Comparison of ENCODE assay signal across 9 mouse cellular contexts in the genomic region with DNA sequence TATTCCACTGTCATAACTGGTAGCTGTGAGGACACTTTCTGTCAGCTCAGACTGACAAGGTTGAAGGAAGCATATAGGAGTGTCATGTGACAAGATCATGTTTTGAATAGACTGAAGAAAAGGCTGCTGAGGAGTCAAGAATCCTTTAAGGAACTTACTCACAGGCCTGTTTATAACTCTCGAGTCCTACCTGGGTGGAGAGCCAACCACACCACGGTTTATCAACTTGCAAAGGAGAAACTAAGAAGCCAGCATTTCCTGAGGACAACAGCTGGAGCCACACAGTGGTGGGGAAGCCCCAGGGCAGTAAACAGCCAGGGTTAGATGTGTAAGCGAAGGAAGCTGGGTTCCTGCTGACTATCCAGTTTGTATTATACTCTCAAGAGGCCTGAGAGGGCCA. TPM values are rescaled to one million over a fixed set of nuclear protein-coding genes. Genes with fewer than 3 reads are reported as not detected.
DNase-seq lines count a peak whose midpoint lies in the region; ATAC-seq and TF ChIP-seq lines count a peak whose summit lies in the region.
"Had no signal": no experiment of that assay in that cellular context is flagged by ENCODE, and none has a peak within 500 bp of the region (broad histone marks: within the 10 kb centered on the region; RNA-seq: fewer than 3 reads in every experiment).

No protein-coding gene starts in this region.

- WGBS in midbrain, embryonic 12.5 days, result 80% methylated on average over 3 of the region's 3 CpGs
- WGBS in midbrain, postnatal 0 days, result 49% methylated on average over 3 of the region's 3 CpGs
- WGBS in hindbrain, embryonic 13.5 days, result 52% methylated on average over 3 of the region's 3 CpGs
- WGBS in stomach, postnatal 0 days, result 32% methylated on average over 3 of the region's 3 CpGs
- 62% methylated on average over 3 of the region's 3 CpGs for WGBS in kidney, embryonic 14.5 days

- peak overlapping the region; percentile 31; the same call in 1 of the 2 replicates for H3K4me3 ChIP-seq in gastrocnemius, adult 2 months
- no peak overlapping the region for H3K4me3 ChIP-seq in midbrain, embryonic 12.5 days
- no peak overlapping the region for H3K4me3 ChIP-seq in midbrain, postnatal 0 days (ENCODE audit: low read depth, low read length)
- no peak overlapping the region for H3K4me3 ChIP-seq in hindbrain, embryonic 13.5 days
- H3K4me3 ChIP-seq in stomach, postnatal 0 days (ENCODE audit: low read depth, low read length), result no peak overlapping the region
- H3K4me3 ChIP-seq in kidney, embryonic 14.5 days (ENCODE audit: low read length), result no peak overlapping the region
- H3K4me3 ChIP-seq: neural tube, embryonic 12.5 days had no signal

- no peaks in the 10 kb centered on the region for H3K9me3 ChIP-seq in midbrain, embryonic 12.5 days
- no peaks in the 10 kb centered on the region for H3K9me3 ChIP-seq in midbrain, postnatal 0 days (ENCODE audit: low read length)
- H3K9me3 ChIP-seq in hindbrain, embryonic 13.5 days, result no peaks in the 10 kb centered on the region
- no peaks in the 10 kb centered on the region for H3K9me3 ChIP-seq in stomach, postnatal 0 days (ENCODE audit: control insufficient read depth, low read length)
- no peaks in the 10 kb centered on the region for H3K9me3 ChIP-seq in kidney, embryonic 14.5 days (ENCODE audit: control insufficient read depth, low read length)
- H3K9me3 ChIP-seq: neural tube, embryonic 12.5 days had no signal

- H3K4me2 ChIP-seq in midbrain, embryonic 12.5 days (replicated peaks), result no peak overlapping the region
- H3K4me2 ChIP-seq in midbrain, postnatal 0 days (ENCODE audit: low read depth, low read length, poor library complexity, severe bottlenecking), result no peak overlapping the region
- no peak overlapping the region for H3K4me2 ChIP-seq in hindbrain, embryonic 13.5 days
- H3K4me2 ChIP-seq in stomach, postnatal 0 days (replicated peaks; ENCODE audit: low read depth), result no peak overlapping the region
- no peak overlapping the region for H3K4me2 ChIP-seq in kidney, embryonic 14.5 days (replicated peaks; ENCODE audit: low read depth, low read length)

- peak; percentile 38 for DNase-seq in gastrocnemius, adult 2 months
- DNase-seq in gastrocnemius, postnatal 4 days (ENCODE audit: low spot score in 2 of 2), result no peak
- DNase-seq in midbrain, postnatal 0 days (ENCODE audit: low spot score), result no peak
- DNase-seq in stomach, postnatal 0 days (ENCODE audit: low spot score), result no peak
- no peak for DNase-seq in testis, postnatal 10 days (ENCODE audit: low spot score)

- H3K9ac ChIP-seq in midbrain, embryonic 12.5 days (replicated peaks), result no peak overlapping the region
- no peak overlapping the region for H3K9ac ChIP-seq in midbrain, postnatal 0 days (replicated peaks; ENCODE audit: low read length, poor library complexity, severe bottlenecking)
- no peak overlapping the region for H3K9ac ChIP-seq in hindbrain, embryonic 13.5 days
- no peak overlapping the region for H3K9ac ChIP-seq in stomach, postnatal 0 days (ENCODE audit: low read length)
- H3K9ac ChIP-seq in kidney, embryonic 14.5 days (ENCODE audit: low read depth, low read length), result no peak overlapping the region
- H3K9ac ChIP-seq: neural tube, embryonic 12.5 days had no signal

- intact Hi-C loops in gastrocnemius, adult 2 months (cut with DNase I), result no loop called here

- peak overlapping the region; percentile 77 for H3K27ac ChIP-seq in gastrocnemius, adult 2 months
- H3K27ac ChIP-seq in midbrain, embryonic 12.5 days (replicated peaks), result 0 out of 2 replicates have a peak overlapping the region, but pooled peaks have one; percentile 49
- H3K27ac ChIP-seq in midbrain, postnatal 0 days (ENCODE audit: low read depth, low read length), result no peak overlapping the region
- H3K27ac ChIP-seq in hindbrain, embryonic 13.5 days, result 0 out of 2 replicates have a peak overlapping the region, but pooled peaks have one; percentile 13
- peak overlapping the region; percentile 77 for H3K27ac ChIP-seq in stomach, postnatal 0 days (replicated peaks)
- H3K27ac ChIP-seq in kidney, embryonic 14.5 days (ENCODE audit: low read depth, low read length), result no peak overlapping the region
- H3K27ac ChIP-seq: neural tube, embryonic 12.5 days had no signal

- no peak for ATAC-seq in midbrain, embryonic 12.5 days (ENCODE audit: low FRiP score, low read depth)
- no peak for ATAC-seq in midbrain, postnatal 0 days (ENCODE audit: low FRiP score)
- no peak for ATAC-seq in hindbrain, embryonic 13.5 days (ENCODE audit: low FRiP score)
- no peak for ATAC-seq in stomach, postnatal 0 days (ENCODE audit: low FRiP score, low TSS enrichment)
- no peak for ATAC-seq in kidney, embryonic 14.5 days (ENCODE audit: low FRiP score, low TSS enrichment)

- no peak for TF ChIP-seq EP300 in stomach, postnatal 0 days (optimal IDR thresholded peaks at IDR 0.05)

- H3K4me1 ChIP-seq in midbrain, embryonic 12.5 days, result peaks cover 36% of the 10 kb centered on the region
- H3K4me1 ChIP-seq in midbrain, postnatal 0 days (ENCODE audit: insufficient read depth, low read length), result peaks cover 15% of the 10 kb centered on the region
- H3K4me1 ChIP-seq in hindbrain, embryonic 13.5 days (replicated peaks), result peaks cover 67% of the 10 kb centered on the region
- H3K4me1 ChIP-seq in stomach, postnatal 0 days (replicated peaks; ENCODE audit: control insufficient read depth, insufficient read depth), result peaks cover 11% of the 10 kb centered on the region; the same call in 1 of the 2 replicates
- peaks cover 9% of the 10 kb centered on the region; the same call in 1 of the 2 replicates for H3K4me1 ChIP-seq in kidney, embryonic 14.5 days (ENCODE audit: control insufficient read depth, insufficient read depth, low read length)

- TF ChIP-seq CTCF in gastrocnemius, adult 2 months (IDR thresholded peaks at IDR 0.05), result no peak
- no peak for TF ChIP-seq CTCF in midbrain, postnatal 0 days (IDR thresholded peaks at IDR 0.05)
- no peak for TF ChIP-seq CTCF in stomach, postnatal 0 days (IDR thresholded peaks at IDR 0.05; ENCODE audit: low read depth)

- no peaks in the 10 kb centered on the region for H3K36me3 ChIP-seq in midbrain, embryonic 12.5 days
- H3K36me3 ChIP-seq in midbrain, postnatal 0 days (ENCODE audit: insufficient read depth, low read length), result no peaks in the 10 kb centered on the region
- H3K36me3 ChIP-seq in hindbrain, embryonic 13.5 days, result no peaks in the 10 kb centered on the region
- no peaks in the 10 kb centered on the region for H3K36me3 ChIP-seq in stomach, postnatal 0 days (ENCODE audit: control insufficient read depth, insufficient read depth, low read length)
- no peaks in the 10 kb centered on the region for H3K36me3 ChIP-seq in kidney, embryonic 14.5 days (ENCODE audit: control insufficient read depth, insufficient read depth, low read length)
- H3K36me3 ChIP-seq: neural tube, embryonic 12.5 days had no signal

- no peaks in the 10 kb centered on the region for H3K27me3 ChIP-seq in midbrain, embryonic 12.5 days
- H3K27me3 ChIP-seq in midbrain, postnatal 0 days (ENCODE audit: insufficient read depth, low read length), result no peaks in the 10 kb centered on the region
- H3K27me3 ChIP-seq in hindbrain, embryonic 13.5 days, result no peaks in the 10 kb centered on the region
- H3K27me3 ChIP-seq in stomach, postnatal 0 days (ENCODE audit: control insufficient read depth, insufficient read depth, low read length), result no peaks in the 10 kb centered on the region
- H3K27me3 ChIP-seq in kidney, embryonic 14.5 days (ENCODE audit: control insufficient read depth, insufficient read depth, low read length), result no peaks in the 10 kb centered on the region
- H3K27me3 ChIP-seq: neural tube, embryonic 12.5 days had no signal

RNA-seq across cellular contexts. Expression of a gene that starts 7.3 kb away (rescaled TPM):
- total RNA-seq in gastrocnemius, adult 2 months (2021), result 10 to 100 TPM; 61.7 to 78.6 TPM
- 10 to 100 TPM; 90.2 to 96.8 TPM for total RNA-seq in gastrocnemius, postnatal 4 days (2021)
- polyA plus RNA-seq in midbrain, embryonic 12.5 days (2016; fragmentation: Nextera tagmentation; extraction: Ambion mirVana), result 14.2 and 17.0 TPM in 2 replicates
- total RNA-seq in midbrain, postnatal 0 days (2014; rRNA removed), result 139 and 160 TPM in 2 replicates
- 23.8 and 25.3 TPM in 2 replicates for polyA plus RNA-seq in midbrain, postnatal 0 days (2015; fragmentation: Nextera tagmentation; extraction: Ambion mirVana)
- polyA plus RNA-seq in hindbrain, embryonic 13.5 days (2015; fragmentation: Nextera tagmentation; extraction: Ambion mirVana), result 20.5 and 20.7 TPM in 2 replicates
- 19.1 and 20.9 TPM in 2 replicates for polyA plus RNA-seq in stomach, postnatal 0 days (2015; fragmentation: Nextera tagmentation; extraction: Ambion mirVana)
- polyA plus RNA-seq in kidney, embryonic 14.5 days (2014; fragmentation: Nextera tagmentation; extraction: Ambion mirVana), result 5.7 and 7.1 TPM in 2 replicates

RNA-seq across cellular contexts. Expression of a gene that starts 55.5 kb away (rescaled TPM):
- not detected for total RNA-seq in gastrocnemius, adult 2 months (2021)
- not detected for total RNA-seq in gastrocnemius, postnatal 4 days (2021)
- not detected in 2 replicates for polyA plus RNA-seq in midbrain, embryonic 12.5 days (2016; fragmentation: Nextera tagmentation; extraction: Ambion mirVana)
- total RNA-seq in midbrain, postnatal 0 days (2014; rRNA removed), result 1.2 and 1.9 TPM in 2 replicates
- 1.5 and 1.7 TPM in 2 replicates for polyA plus RNA-seq in midbrain, postnatal 0 days (2015; fragmentation: Nextera tagmentation; extraction: Ambion mirVana)
- polyA plus RNA-seq in hindbrain, embryonic 13.5 days (2015; fragmentation: Nextera tagmentation; extraction: Ambion mirVana), result 0.28 and 1.1 TPM in 2 replicates
- polyA plus RNA-seq in stomach, postnatal 0 days (2015; fragmentation: Nextera tagmentation; extraction: Ambion mirVana), result 0.13 and 0.19 TPM in 2 replicates
- polyA plus RNA-seq in kidney, embryonic 14.5 days (2014; fragmentation: Nextera tagmentation; extraction: Ambion mirVana), result not detected in 2 replicates
- polyA plus RNA-seq: neural tube, embryonic 12.5 days had no signal

Comparison
In these comparisons a context has a peak if more than half of its experiments do, and no peak if none do; other contexts are left out.
1. H3K27ac ChIP-seq: peak in gastrocnemius, adult 2 months (single experiment), midbrain, embryonic 12.5 days (single experiment), hindbrain, embryonic 13.5 days (single experiment) and stomach, postnatal 0 days (single experiment); none in midbrain, postnatal 0 days (single experiment) and kidney, embryonic 14.5 days (single experiment).